Mouse (Mus musculus) MEL (cell line): ENCODE data around the gene Rcan1.
"Not testable (repeated sequence)": the region's sequence is repeated elsewhere in the genome, so short reads cannot be mapped to it uniquely, and the experiment has no call there.

ENCODE experiments used
- CTCF ChIP-seq, 3 experiments: IDR thresholded peaks in 2 of 3; conservative IDR thresholded peaks in 1 of 3; 2 replicates each; pipeline ENCODE4 v1.5.1; 2011 to 2012; ENCODE audit warnings: low read length in 3 of 3, low read depth in 2 of 3, mild to moderate bottlenecking in 2 of 3, improper control_type of control experiment in 1 of 3, inconsistent platforms in 1 of 3, mixed read lengths in 1 of 3, moderate library complexity in 1 of 3; ENCODE audit not compliant: control insufficient read depth in 1 of 3, insufficient read depth in 1 of 3, poor library complexity in 1 of 3, severe bottlenecking in 1 of 3
- GATA1 ChIP-seq: IDR thresholded peaks from 2 replicates; pipeline ENCODE4 v1.6.1; 2011; ENCODE audit warnings: low read depth, low read length, improper control_type of control experiment
- NRF1 ChIP-seq: IDR thresholded peaks from 2 replicates; pipeline ENCODE4 v1.6.1; 2014; ENCODE audit warnings: low read depth, mild to moderate bottlenecking, inconsistent platforms, low read length, improper control_type of control experiment, moderate library complexity; ENCODE audit not compliant: poor library complexity, insufficient read depth, severe bottlenecking
- POLR2AphosphoS2 ChIP-seq: IDR thresholded peaks from 2 replicates; pipeline ENCODE4 v1.6.1; 2011; ENCODE audit warnings: low read length, improper control_type of control experiment
- UBTF ChIP-seq: IDR thresholded peaks from 2 replicates; pipeline ENCODE4 v1.6.1; 2012; ENCODE audit warnings: low read depth, mild to moderate bottlenecking, inconsistent platforms, low read length, improper control_type of control experiment, moderate library complexity, borderline replicate concordance; ENCODE audit not compliant: insufficient read depth

DNA sequence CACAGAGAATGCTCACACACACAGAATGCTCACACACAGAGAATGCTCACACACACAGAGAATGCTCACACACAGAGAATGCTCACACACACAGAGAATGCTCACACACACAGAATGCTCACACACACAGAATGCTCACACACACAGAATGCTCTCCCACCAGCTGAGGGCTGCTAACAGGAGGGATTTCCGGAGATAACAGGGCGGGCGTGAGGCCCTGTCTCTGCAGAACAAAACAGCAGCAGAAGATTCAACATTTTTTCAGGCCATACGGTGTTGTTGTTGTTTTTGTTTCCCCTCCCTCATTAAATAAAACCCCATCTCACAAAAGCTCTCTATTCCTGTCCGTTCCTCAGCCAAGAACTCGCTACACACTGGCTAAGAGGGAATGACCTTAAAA is 55.6 kb downstream of the Rcan1 start:
- TF ChIP-seq GATA1, result peak; percentile 48; the same call in 1 of the 2 replicates
- TF ChIP-seq UBTF; NRF1; POLR2AphosphoS2; CTCF (IDR thresholded peaks at IDR 0.05 in 2 of 3, conservative IDR thresholded peaks at IDR 0.05 in 1 of 3; ENCODE audit: control insufficient read depth in 1 of 3, insufficient read depth in 1 of 3, low read depth in 2 of 3, low read length in 3 of 3, poor library complexity in 1 of 3, severe bottlenecking in 1 of 3): not testable (repeated sequence)
